17 mouse cellular contexts compared by ENCODE assay signal in genomic region chr12:83489748-83490147, GRCm38 (mm10). TPM values are rescaled to one million over a fixed set of nuclear protein-coding genes. Genes with fewer than 3 reads are reported as not detected.
A peak's percentile ranks its signal among the peaks of the same experiment; 100 is the strongest.
DNase-seq lines count a peak whose midpoint lies in the region; ATAC-seq and TF ChIP-seq lines count a peak whose summit lies in the region.
"Had no signal": no experiment of that assay in that cellular context is flagged by ENCODE, and none has a peak within 500 bp of the region (broad histone marks: within the 10 kb centered on the region; RNA-seq: fewer than 3 reads in every experiment).

No protein-coding gene starts in this region.

- H3K79me2 ChIP-seq in MEL (ENCODE audit: control insufficient read depth, insufficient read depth, low read length, poor library complexity): no peaks in the 10 kb centered on the region; the same call in 1 of the 2 replicates

- H3K4me3 ChIP-seq in intestine, postnatal 0 days (ENCODE audit: low read depth, low read length): no peak overlapping the region
- no peak overlapping the region for H3K4me3 ChIP-seq in intestine, embryonic 15.5 days (replicated peaks)
- no peak overlapping the region for H3K4me3 ChIP-seq in midbrain, embryonic 14.5 days (replicated peaks; ENCODE audit: low read depth, low read length)
- H3K4me3 ChIP-seq in midbrain, embryonic 11.5 days (ENCODE audit: low read depth, low read length): no peak overlapping the region
- no peak overlapping the region for H3K4me3 ChIP-seq in MEL (ENCODE audit: control insufficient read depth in 1 of 2, insufficient read depth in 1 of 2, low read depth in 2 of 2, low read length in 2 of 2)
- no peak overlapping the region for H3K4me3 ChIP-seq in small intestine, adult 2 months (ENCODE audit: low read depth, low read length)
- H3K4me3 ChIP-seq: embryonic facial prominence, embryonic 12.5 days had no signal

- peak; percentile 35 for TF ChIP-seq RAD21 in MEL (IDR thresholded peaks at IDR 0.05; ENCODE audit: low read depth, low read length)

- DNase-seq in midbrain, embryonic 14.5 days: peak; percentile 23
- no peak for DNase-seq in midbrain, embryonic 11.5 days (ENCODE audit: low spot score, missing footprints)
- DNase-seq in MEL (ENCODE audit: low read depth, low spot score): peak; percentile 45
- no peak for DNase-seq in spleen, postnatal 10 days (ENCODE audit: low spot score in 2 of 2)
- DNase-seq: adrenal gland, postnatal 10 days; gastrocnemius, postnatal 25 days; heart, postnatal 4 days; kidney, postnatal 10 days; lung, postnatal 36 days had no signal

- no peaks in the 10 kb centered on the region for H3K4me1 ChIP-seq in intestine, postnatal 0 days (replicated peaks; ENCODE audit: control insufficient read depth, insufficient read depth, low read length)
- H3K4me1 ChIP-seq in intestine, embryonic 15.5 days (replicated peaks): peaks cover 17% of the 10 kb centered on the region
- H3K4me1 ChIP-seq in midbrain, embryonic 14.5 days (ENCODE audit: control insufficient read depth, insufficient read depth, low read length): peaks cover 15% of the 10 kb centered on the region
- H3K4me1 ChIP-seq in midbrain, embryonic 11.5 days (ENCODE audit: control insufficient read depth, insufficient read depth, low read length): peaks cover 13% of the 10 kb centered on the region
- peaks cover 0 to 11% of the 10 kb centered on the region in 2 experiments; a peak in 1 of 4 replicates for H3K4me1 ChIP-seq in MEL (ENCODE audit: control insufficient read depth in 1 of 2, insufficient read depth in 2 of 2, low read length in 2 of 2)
- H3K4me1 ChIP-seq in small intestine, adult 2 months (ENCODE audit: control insufficient read depth, insufficient read depth, insufficient read length, low read length): no peaks in the 10 kb centered on the region

- no peak overlapping the region for H3K4me2 ChIP-seq in intestine, postnatal 0 days (replicated peaks; ENCODE audit: low read depth)
- H3K4me2 ChIP-seq in intestine, embryonic 15.5 days (replicated peaks): no peak overlapping the region
- no peak overlapping the region for H3K4me2 ChIP-seq in midbrain, embryonic 14.5 days (ENCODE audit: low read length)
- no peak overlapping the region for H3K4me2 ChIP-seq in midbrain, embryonic 11.5 days

- TF ChIP-seq CTCF in intestine, postnatal 0 days (IDR thresholded peaks at IDR 0.05; ENCODE audit: low read depth): peak; percentile 58
- TF ChIP-seq CTCF in MEL (IDR thresholded peaks at IDR 0.05 in 2 of 3, conservative IDR thresholded peaks at IDR 0.05 in 1 of 3; ENCODE audit: control insufficient read depth in 1 of 3, insufficient read depth in 1 of 3, low read depth in 2 of 3, low read length in 3 of 3, poor library complexity in 1 of 3, severe bottlenecking in 1 of 3): peak; percentile 15 to 56 (median 50); a peak in 4 of 6 replicates
- TF ChIP-seq CTCF in small intestine, adult 2 months (IDR thresholded peaks at IDR 0.05; ENCODE audit: extremely low read depth, insufficient read length, insufficient replicate concordance, low read depth, low read length): peak; percentile 25; the same call in 1 of the 2 replicates

- H3K9me3 ChIP-seq in intestine, postnatal 0 days (ENCODE audit: control insufficient read depth): no peaks in the 10 kb centered on the region
- no peaks in the 10 kb centered on the region for H3K9me3 ChIP-seq in intestine, embryonic 15.5 days
- H3K9me3 ChIP-seq in midbrain, embryonic 14.5 days (ENCODE audit: control insufficient read depth, low read length): no peaks in the 10 kb centered on the region
- no peaks in the 10 kb centered on the region for H3K9me3 ChIP-seq in midbrain, embryonic 11.5 days (ENCODE audit: control insufficient read depth, low read length)
- no peaks in the 10 kb centered on the region for H3K9me3 ChIP-seq in MEL (replicated peaks; ENCODE audit: insufficient read depth, low read length)

- no peak for TF ChIP-seq EP300 in MEL (IDR thresholded peaks at IDR 0.05; ENCODE audit: low read depth in 1 of 2, low read length in 2 of 2)

- H3K9ac ChIP-seq in intestine, postnatal 0 days (ENCODE audit: low read depth, low read length): no peak overlapping the region
- no peak overlapping the region for H3K9ac ChIP-seq in intestine, embryonic 15.5 days
- no peak overlapping the region for H3K9ac ChIP-seq in midbrain, embryonic 14.5 days (replicated peaks; ENCODE audit: low read length)
- H3K9ac ChIP-seq in midbrain, embryonic 11.5 days (ENCODE audit: low read length): no peak overlapping the region
- H3K9ac ChIP-seq in MEL (ENCODE audit: control insufficient read depth, low read depth, low read length, poor library complexity, severe bottlenecking): no peak overlapping the region
- H3K9ac ChIP-seq: embryonic facial prominence, embryonic 12.5 days; liver, embryonic 15.5 days had no signal

- 54% methylated on average over 2 of the region's 2 CpGs for WGBS in intestine, postnatal 0 days
- WGBS in intestine, embryonic 15.5 days: 36% methylated on average over 2 of the region's 2 CpGs
- 24% methylated on average over 2 of the region's 2 CpGs for WGBS in midbrain, embryonic 14.5 days
- 35% methylated on average over 2 of the region's 2 CpGs for WGBS in midbrain, embryonic 11.5 days
- WGBS in small intestine, adult 2 months: 35% methylated on average over 2 of the region's 2 CpGs

- H3K36me3 ChIP-seq in intestine, postnatal 0 days (ENCODE audit: control insufficient read depth, insufficient read depth): no peaks in the 10 kb centered on the region
- H3K36me3 ChIP-seq in intestine, embryonic 15.5 days: no peaks in the 10 kb centered on the region
- H3K36me3 ChIP-seq in midbrain, embryonic 14.5 days (ENCODE audit: control insufficient read depth, insufficient read depth, low read length): no peaks in the 10 kb centered on the region
- H3K36me3 ChIP-seq in midbrain, embryonic 11.5 days (ENCODE audit: control insufficient read depth, insufficient read depth, low read length): no peaks in the 10 kb centered on the region
- no peaks in the 10 kb centered on the region; a peak in 1 of 4 replicates for H3K36me3 ChIP-seq in MEL (ENCODE audit: control insufficient read depth in 1 of 2, insufficient read depth in 2 of 2, low read length in 2 of 2)
- no peaks in the 10 kb centered on the region for H3K36me3 ChIP-seq in small intestine, adult 2 months (ENCODE audit: control insufficient read depth, insufficient read depth, low read length)
- H3K36me3 ChIP-seq: embryonic facial prominence, embryonic 12.5 days; heart, embryonic 10.5 days; liver, embryonic 15.5 days; midbrain, embryonic 10.5 days had no signal

- no peaks in the 10 kb centered on the region for H3K27me3 ChIP-seq in intestine, postnatal 0 days (replicated peaks; ENCODE audit: control insufficient read depth, insufficient read depth, low read length)
- H3K27me3 ChIP-seq in intestine, embryonic 15.5 days (replicated peaks): no peaks in the 10 kb centered on the region
- 0 out of 2 replicates have a peak, but pooled peaks cover 4% of the 10 kb centered on the region for H3K27me3 ChIP-seq in midbrain, embryonic 14.5 days (ENCODE audit: control insufficient read depth, insufficient read depth, low read length)
- H3K27me3 ChIP-seq in midbrain, embryonic 11.5 days (ENCODE audit: control insufficient read depth, insufficient read depth, low read length): peaks cover 7% of the 10 kb centered on the region; the same call in 1 of the 2 replicates
- no peaks in the 10 kb centered on the region for H3K27me3 ChIP-seq in MEL (ENCODE audit: control insufficient read depth in 1 of 2, insufficient read depth in 2 of 2, low read length in 2 of 2)
- H3K27me3 ChIP-seq in small intestine, adult 2 months (ENCODE audit: control insufficient read depth, insufficient read depth, low read length): no peaks in the 10 kb centered on the region

- H3K27ac ChIP-seq in intestine, postnatal 0 days (ENCODE audit: low read depth, low read length): no peak overlapping the region
- H3K27ac ChIP-seq in intestine, embryonic 15.5 days: no peak overlapping the region
- no peak overlapping the region for H3K27ac ChIP-seq in midbrain, embryonic 14.5 days (replicated peaks; ENCODE audit: low read depth, low read length)
- no peak overlapping the region for H3K27ac ChIP-seq in midbrain, embryonic 11.5 days (ENCODE audit: low read depth, low read length)
- no peak overlapping the region for H3K27ac ChIP-seq in MEL (ENCODE audit: control insufficient read depth, low read depth, low read length)
- H3K27ac ChIP-seq in small intestine, adult 2 months (ENCODE audit: insufficient read depth, low read depth, low read length): no peak overlapping the region
- H3K27ac ChIP-seq: embryonic facial prominence, embryonic 12.5 days; liver, embryonic 15.5 days; midbrain, embryonic 10.5 days had no signal

- TF ChIP-seq POLR2A in MEL (IDR thresholded peaks at IDR 0.05; ENCODE audit: control insufficient read depth in 1 of 2, insufficient read depth in 1 of 2, low read depth in 1 of 2, low read length in 2 of 2, poor library complexity in 1 of 2): no peak
- TF ChIP-seq POLR2A in small intestine, adult 2 months (IDR thresholded peaks at IDR 0.05; ENCODE audit: low read depth, low read length): no peak

- no peak for ATAC-seq in intestine, postnatal 0 days
- no peak for ATAC-seq in intestine, embryonic 15.5 days
- no peak for ATAC-seq in midbrain, embryonic 14.5 days (ENCODE audit: low FRiP score, low TSS enrichment)
- ATAC-seq in midbrain, embryonic 11.5 days (ENCODE audit: low FRiP score): no peak
- ATAC-seq: inflammation-experienced regulatory T-cells, adult 6 months had no signal

RNA-seq across cellular contexts. Expression of gene Dpf3, which starts 2.2 kb away (rescaled TPM):
- 5.1 and 5.9 TPM in 2 replicates for polyA plus RNA-seq in intestine, postnatal 0 days (2015; fragmentation: Nextera tagmentation; extraction: Ambion mirVana)
- 8.6 TPM in 2 replicates for polyA plus RNA-seq in intestine, embryonic 15.5 days (2015; fragmentation: Nextera tagmentation; extraction: Ambion mirVana)
- 28.9 and 30.1 TPM in 2 replicates for polyA plus RNA-seq in midbrain, embryonic 14.5 days (2014; fragmentation: Nextera tagmentation; extraction: Ambion mirVana)
- polyA plus RNA-seq in midbrain, embryonic 11.5 days (2014; fragmentation: Nextera tagmentation; extraction: Ambion mirVana): 11.3 and 13.7 TPM in 2 replicates
- total RNA-seq in MEL (2012; rRNA removed): 3.2 and 4.2 TPM in 2 replicates
- 1 to 10 TPM in 1 of 2 experiments, not detected in 1; 6.8 TPM for polyA plus RNA-seq in MEL (2012; ENCODE audit: insufficient read depth in 1 of 2, insufficient read length in 2 of 2, low read depth in 1 of 2, low replicate concordance in 2 of 2, missing spikeins in 1 of 2)
- 1.7 and 10.0 TPM in 2 replicates for polyA plus RNA-seq in small intestine, adult 2 months (2012; rRNA removed)

RNA-seq across cellular contexts. Expression of gene Dcaf4, which starts 30.5 kb away (rescaled TPM):
- polyA plus RNA-seq in intestine, postnatal 0 days (2015; fragmentation: Nextera tagmentation; extraction: Ambion mirVana): 7.3 and 7.4 TPM in 2 replicates
- 26.1 and 27.3 TPM in 2 replicates for polyA plus RNA-seq in intestine, embryonic 15.5 days (2015; fragmentation: Nextera tagmentation; extraction: Ambion mirVana)
- 40.8 and 41.4 TPM in 2 replicates for polyA plus RNA-seq in midbrain, embryonic 14.5 days (2014; fragmentation: Nextera tagmentation; extraction: Ambion mirVana)
- polyA plus RNA-seq in midbrain, embryonic 11.5 days (2014; fragmentation: Nextera tagmentation; extraction: Ambion mirVana): 21.3 and 23.8 TPM in 2 replicates
- total RNA-seq in MEL (2012; rRNA removed): 25.5 and 25.7 TPM in 2 replicates
- polyA plus RNA-seq in MEL (2012; ENCODE audit: insufficient read depth in 1 of 2, insufficient read length in 2 of 2, low read depth in 1 of 2, low replicate concordance in 2 of 2, missing spikeins in 1 of 2): 10 to 100 TPM in 1 of 2 experiments, not detected in 1; 35.9 TPM
- 4.7 and 9.3 TPM in 2 replicates for polyA plus RNA-seq in small intestine, adult 2 months (2012; rRNA removed)

Comparison
In these comparisons a context has a peak if more than half of its experiments do, and no peak if none do; other contexts are left out.
1. DNase-seq: peak in midbrain, embryonic 14.5 days (single experiment) and MEL (single experiment); none in midbrain, embryonic 11.5 days (single experiment) and spleen, postnatal 10 days (0 of 2).
2. Peak in every context shown above with its lines, with median percentiles within 50 percentile points of each other: CTCF ChIP-seq.